Mouse (Mus musculus): ENCODE measurements at regions not wholly inside any gene's neighbourhood (a gene's known extent, or its start where the extent isn't known, plus 50 kb on each side); places are given as distances from the start of the nearest gene placed in this dataset.

DNA sequence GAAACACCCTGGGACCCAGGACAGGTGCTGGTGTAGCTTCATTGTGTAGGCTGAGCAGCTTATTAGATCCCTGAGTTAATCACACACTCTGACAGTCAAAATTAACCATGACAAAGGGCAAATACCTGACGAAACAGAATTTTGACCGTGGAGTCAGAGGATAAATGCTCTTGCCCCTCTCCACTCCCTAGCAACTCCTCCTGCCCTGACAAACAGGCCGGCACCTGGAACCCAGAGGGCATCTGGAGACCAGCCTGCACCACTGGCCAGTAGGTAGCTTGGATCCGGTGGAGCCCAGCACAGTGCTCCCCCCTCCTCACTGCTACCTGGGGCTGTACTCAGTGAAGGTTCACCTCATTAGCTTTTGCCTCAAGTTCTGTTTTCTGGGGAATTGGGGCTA lies 174.5 kb downstream of the Snx10 start:
- H3K79me2 ChIP-seq (ENCODE audit: control insufficient read depth, insufficient read depth, low read length, poor library complexity): no peaks in the 10 kb centered on the region

GRCm38 (mm10) chr6:51701253-51702020 lies 177.7 kb downstream of the Snx10 start:
- TF ChIP-seq UBTF (IDR thresholded peaks at IDR 0.05; ENCODE audit: borderline replicate concordance, insufficient read depth, low read depth, low read length) (no peak), RAD21 (IDR thresholded peaks at IDR 0.05; ENCODE audit: low read depth, low read length) (no peak), NRF1 (IDR thresholded peaks at IDR 0.05; ENCODE audit: insufficient read depth, low read depth, low read length, poor library complexity, severe bottlenecking) (no peak), TBP (IDR thresholded peaks at IDR 0.05; ENCODE audit: low read depth, low read length) (no peak), MAX (IDR thresholded peaks at IDR 0.05; ENCODE audit: low read length) (no peak), MAZ (IDR thresholded peaks at IDR 0.05; ENCODE audit: low read depth, low read length) (no peak), EP300 (IDR thresholded peaks at IDR 0.05; ENCODE audit: low read depth in 1 of 2, low read length in 2 of 2) (no peak)
- no peak overlapping the region for H3K27ac ChIP-seq (ENCODE audit: control insufficient read depth, low read depth, low read length)

More for the DNA sequence above, 174.5 kb downstream of the Snx10 start:
- Histone ChIP-seq H3K9me3 (replicated peaks; ENCODE audit: insufficient read depth, low read length) (no peaks in the 10 kb centered on the region), H3K9ac (ENCODE audit: control insufficient read depth, low read depth, low read length, poor library complexity, severe bottlenecking) (no peak overlapping the region), H3K36me3 (ENCODE audit: control insufficient read depth in 1 of 2, insufficient read depth in 2 of 2, low read length in 2 of 2) (no peaks in the 10 kb centered on the region), H3K27me3 (ENCODE audit: control insufficient read depth in 1 of 2, insufficient read depth in 2 of 2, low read length in 2 of 2) (peaks cover 0 to 2% of the 10 kb centered on the region in 2 experiments; a peak in 2 of 4 replicates), H3K4me1 (ENCODE audit: control insufficient read depth in 1 of 2, insufficient read depth in 2 of 2, low read length in 2 of 2) (no peaks in the 10 kb centered on the region), H3K4me3 (ENCODE audit: control insufficient read depth in 1 of 2, insufficient read depth in 1 of 2, low read depth in 2 of 2, low read length in 2 of 2) (no peak overlapping the region), H3K27ac (ENCODE audit: control insufficient read depth, low read depth, low read length) (no peak overlapping the region)
- no peak for TF ChIP-seq MAX (IDR thresholded peaks at IDR 0.05; ENCODE audit: low read length)
- no peak for TF ChIP-seq USF2 (IDR thresholded peaks at IDR 0.05; ENCODE audit: borderline replicate concordance in 1 of 2, insufficient read depth in 1 of 2, low read depth in 1 of 2, low read length in 2 of 2)
- TF ChIP-seq USF1 (IDR thresholded peaks at IDR 0.05; ENCODE audit: low read depth, low read length): no peak
- no peak for TF ChIP-seq ELF1 (IDR thresholded peaks at IDR 0.05; ENCODE audit: low read depth, low read length)
- TF ChIP-seq TBP (IDR thresholded peaks at IDR 0.05; ENCODE audit: low read depth, low read length): no peak
- TF ChIP-seq MEF2A (IDR thresholded peaks at IDR 0.05; ENCODE audit: extremely low read depth, insufficient replicate concordance, low read depth, low read length, poor library complexity, severe bottlenecking): no peak
- no peak for TF ChIP-seq MAZ (IDR thresholded peaks at IDR 0.05; ENCODE audit: low read depth, low read length)
- no peak for TF ChIP-seq GATA1 (IDR thresholded peaks at IDR 0.05; ENCODE audit: low read depth, low read length)
- no peak for TF ChIP-seq SMC3 (IDR thresholded peaks at IDR 0.05; ENCODE audit: low read depth, low read length)
- TF ChIP-seq ZC3H11A (IDR thresholded peaks at IDR 0.05; ENCODE audit: low read depth, low read length): no peak
- TF ChIP-seq NELFE (IDR thresholded peaks at IDR 0.05; ENCODE audit: low read depth, low read length): no peak
- no peak for TF ChIP-seq ZKSCAN1 (IDR thresholded peaks at IDR 0.05; ENCODE audit: low read depth, low read length)
- TF ChIP-seq E2F4 (IDR thresholded peaks at IDR 0.05; ENCODE audit: borderline replicate concordance, low read depth, low read length): no peak
- TF ChIP-seq KAT2A (conservative IDR thresholded peaks at IDR 0.05; ENCODE audit: low read depth, low read length): no peak
- TF ChIP-seq UBTF (IDR thresholded peaks at IDR 0.05; ENCODE audit: borderline replicate concordance, insufficient read depth, low read depth, low read length): no peak
- no peak for TF ChIP-seq HCFC1 (IDR thresholded peaks at IDR 0.05; ENCODE audit: low read depth, low read length)
- no peak for TF ChIP-seq SIN3A (IDR thresholded peaks at IDR 0.05; ENCODE audit: low read length)
- no peak for DNase-seq (ENCODE audit: low read depth, low spot score)

More at GRCm38 (mm10) chr6:51701253-51702020, 177.7 kb downstream of the Snx10 start:
- no peaks in the 10 kb centered on the region for H3K36me3 ChIP-seq (ENCODE audit: control insufficient read depth in 1 of 2, insufficient read depth in 2 of 2, low read length in 2 of 2)
- peaks cover 0 to 2% of the 10 kb centered on the region in 2 experiments; a peak in 2 of 4 replicates for H3K27me3 ChIP-seq (ENCODE audit: control insufficient read depth in 1 of 2, insufficient read depth in 2 of 2, low read length in 2 of 2)
- H3K9ac ChIP-seq (ENCODE audit: control insufficient read depth, low read depth, low read length, poor library complexity, severe bottlenecking): no peak overlapping the region
- H3K4me3 ChIP-seq (ENCODE audit: control insufficient read depth in 1 of 2, insufficient read depth in 1 of 2, low read depth in 2 of 2, low read length in 2 of 2): no peak overlapping the region
- H3K4me1 ChIP-seq (ENCODE audit: control insufficient read depth in 1 of 2, insufficient read depth in 2 of 2, low read length in 2 of 2): no peaks in the 10 kb centered on the region
- DNase-seq (ENCODE audit: low read depth, low spot score): no peak
- no peaks in the 10 kb centered on the region for H3K9me3 ChIP-seq (replicated peaks; ENCODE audit: insufficient read depth, low read length)
- H3K79me2 ChIP-seq (ENCODE audit: control insufficient read depth, insufficient read depth, low read length, poor library complexity): no peaks in the 10 kb centered on the region
